Mouse (Mus musculus) thymus, adult 2 months (tissue): ENCODE data around the gene Rabep1.

ENCODE experiments used
- CTCF ChIP-seq: fragments of 200-500 bp; IDR thresholded peaks from 2 replicates; pipeline ENCODE4 v1.5.1; 2012; ENCODE audit warnings: mild to moderate bottlenecking, control low read depth, low read length, moderate library complexity, borderline replicate concordance; ENCODE audit not compliant: control insufficient read depth, poor library complexity, insufficient read depth; ENCODE audit errors: extremely low read depth
- POLR2A ChIP-seq: fragments of 200-500 bp; IDR thresholded peaks from 2 replicates; pipeline ENCODE4 v1.6.1; 2012; ENCODE audit warnings: mild to moderate bottlenecking, low read length, control low read depth, moderate library complexity; ENCODE audit not compliant: control insufficient read depth, poor library complexity, insufficient read depth; ENCODE audit errors: extremely low read depth

- TF ChIP-seq CTCF = no peak
- TF ChIP-seq POLR2A = no peak
These were observed 135.7 kb downstream of the Rabep1 start for GRCm38 (mm10) chr11:70980232-70980631.
